Mouse (Mus musculus): ENCODE data around the gene Gm21776. TPM values are rescaled to one million over a fixed set of nuclear protein-coding genes. Genes with fewer than 3 reads are reported as not detected.
"Not testable (repeated sequence)": the region's sequence is repeated elsewhere in the genome, so short reads cannot be mapped to it uniquely, and the experiment has no call there.

Gene Gm21776
- not detected in 2 replicates for polyA plus RNA-seq (2012)

DNA sequence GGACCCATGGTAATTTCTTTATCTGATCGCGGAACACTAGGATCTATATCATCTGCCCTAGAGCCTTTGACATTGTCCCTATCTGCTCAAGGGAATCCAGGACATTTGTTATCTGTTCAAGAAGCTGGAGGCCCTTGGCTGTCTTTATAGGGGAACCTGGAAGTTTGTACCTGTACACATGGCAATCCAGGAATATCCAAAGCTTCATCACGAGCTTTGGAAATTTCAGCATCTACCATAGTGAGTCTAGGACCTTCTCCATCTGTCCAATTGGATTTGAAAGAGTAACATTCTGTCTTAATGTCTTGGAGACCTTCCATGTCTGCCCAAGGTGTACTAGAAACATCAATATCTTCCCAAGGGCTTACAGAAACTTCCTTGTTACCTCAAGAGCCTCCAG, at the start of gene Gm21776:
Gm21776 (plus strand) TSS at position 301 of the 400 bp plus-strand sequence.
- not testable (repeated sequence) for H3K27me3 ChIP-seq (ENCODE audit: control insufficient read depth); H3K9me3 ChIP-seq (ENCODE audit: control insufficient read depth, low read length)

More for the DNA sequence above, at the start of gene Gm21776:
- not testable (repeated sequence) for H3K4me3 ChIP-seq (replicated peaks); H3K36me3 ChIP-seq (ENCODE audit: control insufficient read depth); H3K4me1 ChIP-seq (ENCODE audit: control insufficient read depth)
